Mouse (Mus musculus) midbrain, embryonic 16.5 days (tissue): Measurements from ENCODE around the gene Spint2. TPM values are rescaled to one million over a fixed set of nuclear protein-coding genes. Genes with fewer than 3 reads are reported as not detected.

Experiments used
- ATAC-seq: fragments of 200-750 bp; cut with Nextera tagmentation; 2 replicates; pipeline ENCODE4 v1.8.0; 2017; ENCODE audit warnings: moderate TSS enrichment
- H3K27ac ChIP-seq: fragments of 300-500 bp; sonication (generic); 2 replicates; pipeline ENCODE4 v1.5.1; 2014; ENCODE audit warnings: mild to moderate bottlenecking, low read length, mixed read lengths
- H3K27me3 ChIP-seq: fragments of 300-500 bp; sonication (generic); 2 replicates; pipeline ENCODE4 v1.6.1; 2014; ENCODE audit warnings: low read depth, low read length, mixed read lengths; ENCODE audit not compliant: control insufficient read depth, insufficient read depth
- H3K36me3 ChIP-seq: fragments of 300-500 bp; sonication (generic); 2 replicates; pipeline ENCODE4 v1.6.1; 2014; ENCODE audit warnings: mild to moderate bottlenecking, low read length, moderate library complexity, mixed read lengths; ENCODE audit not compliant: control insufficient read depth, insufficient read depth
- H3K4me1 ChIP-seq: fragments of 300-500 bp; sonication (generic); 2 replicates; pipeline ENCODE4 v1.6.1; 2014; ENCODE audit warnings: mild to moderate bottlenecking, low read length, mixed read lengths; ENCODE audit not compliant: control insufficient read depth, insufficient read depth
- H3K4me2 ChIP-seq: fragments of 300-500 bp; sonication (generic); 2 replicates; pipeline ENCODE4 v1.6.1; 2014; ENCODE audit warnings: mild to moderate bottlenecking, low read length, mixed read lengths
- H3K4me3 ChIP-seq: fragments of 300-500 bp; sonication (generic); 2 replicates; pipeline ENCODE4 v1.5.1; 2014; ENCODE audit warnings: low read depth, mild to moderate bottlenecking, low read length, moderate library complexity, mixed read lengths
- H3K9ac ChIP-seq: fragments of 300-500 bp; sonication (generic); 2 replicates; pipeline ENCODE4 v1.6.1; 2014; ENCODE audit warnings: low read depth, low read length, mixed read lengths
- H3K9me3 ChIP-seq: fragments of 300-500 bp; sonication (generic); replicated peaks from 2 replicates; pipeline ENCODE4 v1.6.1; 2014; ENCODE audit warnings: mild to moderate bottlenecking, low read length, mixed read lengths; ENCODE audit not compliant: control insufficient read depth, poor library complexity, severe bottlenecking
- WGBS: fragments of 180-500 bp; shearing (Covaris S2); extraction: QIAGEN DNeasy Blood & Tissue Kit; methylation state at CpG from one replicate; pipeline ENCODE4 v1.1.7; 2014; 5-methylcytosine and 5-hydroxymethylcytosine counted together
- polyA plus RNA-seq: library from polyadenylated mRNA; unstranded; fragments of >200 nt; fragmentation: Nextera tagmentation; extraction: Ambion mirVana; gene quantifications from 2 replicates; pipeline ENCODE4 v1.2.1, GENCODE M21; 2015

Gene Spint2
- polyA plus RNA-seq, 1 experiment from 2014 or later: 89.7 TPM

GRCm38 (mm10) chr7:29270445-29270844, 11.3 kb downstream of the Spint2 start:
- WGBS: 84% methylated on average over 4 of the region's 4 CpGs
- Histone ChIP-seq H3K9me3 (no peaks in the 10 kb centered on the region), H3K4me1 (no peaks in the 10 kb centered on the region), H3K27ac (no peak overlapping the region), H3K4me3 (no peak overlapping the region), H3K4me2 (no peak overlapping the region), H3K9ac (no peak overlapping the region), H3K27me3 (no peaks in the 10 kb centered on the region), H3K36me3 (no peaks in the 10 kb centered on the region)
- ATAC-seq: no peak

GRCm38 (mm10) chr7:29266931-29267330, 14.8 kb downstream of the Spint2 start:
- no peaks in the 10 kb centered on the region for H3K36me3 ChIP-seq
- no peaks in the 10 kb centered on the region for H3K4me1 ChIP-seq
- ATAC-seq: no peak
- H3K27ac ChIP-seq: no peak overlapping the region
- no peak overlapping the region for H3K4me3 ChIP-seq
- 53% methylated on average over 4 of the region's 4 CpGs for WGBS
- no peak overlapping the region for H3K4me2 ChIP-seq
- H3K9ac ChIP-seq: no peak overlapping the region
- H3K9me3 ChIP-seq: no peaks in the 10 kb centered on the region
- H3K27me3 ChIP-seq: no peaks in the 10 kb centered on the region

- Histone ChIP-seq H3K27ac (no peak overlapping the region), H3K4me2 (no peak overlapping the region), H3K36me3 (no peaks in the 10 kb centered on the region), H3K4me1 (no peaks in the 10 kb centered on the region), H3K4me3 (no peak overlapping the region), H3K9ac (no peak overlapping the region), H3K27me3 (no peaks in the 10 kb centered on the region), H3K9me3 (no peaks in the 10 kb centered on the region)
- ATAC-seq: no peak
- WGBS: 74% methylated on average over 7 of the region's 7 CpGs
These were observed 16.1 kb downstream of the Spint2 start for GRCm38 (mm10) chr7:29265636-29266035.

GRCm38 (mm10) chr7:29263831-29264230, 17.9 kb downstream of the Spint2 start:
- no peaks in the 10 kb centered on the region for H3K27me3 ChIP-seq
- H3K9me3 ChIP-seq: no peaks in the 10 kb centered on the region
- no peaks in the 10 kb centered on the region; the same call in 1 of the 2 replicates for H3K4me1 ChIP-seq
- no peak overlapping the region for H3K4me2 ChIP-seq
- no peak overlapping the region for H3K9ac ChIP-seq
- no peak for ATAC-seq
- WGBS: 89% methylated on average over 3 of the region's 3 CpGs
- H3K4me3 ChIP-seq: no peak overlapping the region
- no peak overlapping the region for H3K27ac ChIP-seq
- no peaks in the 10 kb centered on the region for H3K36me3 ChIP-seq

- 88% methylated on average over 6 of the region's 6 CpGs for WGBS
These were observed 19.6 kb downstream of the Spint2 start for GRCm38 (mm10) chr7:29262151-29262550.

GRCm38 (mm10) chr7:29259781-29260730, 21.7 kb downstream of the Spint2 start:
- ATAC-seq: no peak
- WGBS: 68% methylated on average over 10 of the region's 10 CpGs
- no peak overlapping the region for H3K27ac ChIP-seq

More at GRCm38 (mm10) chr7:29262151-29262550, 19.6 kb downstream of the Spint2 start:
- no peak overlapping the region for H3K9ac ChIP-seq
- H3K36me3 ChIP-seq: no peaks in the 10 kb centered on the region
- H3K9me3 ChIP-seq: no peaks in the 10 kb centered on the region
- no peak for ATAC-seq
- no peak overlapping the region for H3K27ac ChIP-seq
- no peaks in the 10 kb centered on the region; the same call in 1 of the 2 replicates for H3K4me1 ChIP-seq
- no peak overlapping the region for H3K4me2 ChIP-seq
- H3K27me3 ChIP-seq: no peaks in the 10 kb centered on the region
- no peak overlapping the region for H3K4me3 ChIP-seq

GRCm38 (mm10) chr7:29257368-29257767, 24.3 kb downstream of the Spint2 start:
- WGBS: 95% methylated on average over 1 of the region's 1 CpGs
- H3K4me3 ChIP-seq: no peak overlapping the region
- H3K9ac ChIP-seq: no peak overlapping the region
- ATAC-seq: no peak
- H3K27me3 ChIP-seq: no peaks in the 10 kb centered on the region
- H3K4me2 ChIP-seq: no peak overlapping the region
- no peaks in the 10 kb centered on the region for H3K36me3 ChIP-seq
- no peaks in the 10 kb centered on the region; the same call in 1 of the 2 replicates for H3K4me1 ChIP-seq
- no peak overlapping the region for H3K27ac ChIP-seq
- H3K9me3 ChIP-seq: no peaks in the 10 kb centered on the region

More at GRCm38 (mm10) chr7:29259781-29260730, 21.7 kb downstream of the Spint2 start:
- Histone ChIP-seq H3K4me1 (no peaks in the 10 kb centered on the region; the same call in 1 of the 2 replicates), H3K9me3 (no peaks in the 10 kb centered on the region), H3K4me3 (no peak overlapping the region), H3K27me3 (no peaks in the 10 kb centered on the region), H3K4me2 (no peak overlapping the region), H3K36me3 (no peaks in the 10 kb centered on the region), H3K9ac (no peak overlapping the region)

- Histone ChIP-seq H3K9me3 (no peaks in the 10 kb centered on the region), H3K4me3 (no peak overlapping the region), H3K4me1 (no peaks in the 10 kb centered on the region; the same call in 1 of the 2 replicates), H3K27ac (no peak overlapping the region), H3K4me2 (no peak overlapping the region), H3K27me3 (no peaks in the 10 kb centered on the region), H3K9ac (no peak overlapping the region), H3K36me3 (no peaks in the 10 kb centered on the region)
- 88% methylated on average over 4 of the region's 4 CpGs for WGBS
- no peak for ATAC-seq
These were observed 25.8 kb downstream of the Spint2 start for GRCm38 (mm10) chr7:29255875-29256274.

- Histone ChIP-seq H3K4me2 (no peak overlapping the region), H3K4me1 (no peaks in the 10 kb centered on the region), H3K4me3 (no peak overlapping the region), H3K9me3 (no peaks in the 10 kb centered on the region), H3K36me3 (no peaks in the 10 kb centered on the region), H3K9ac (no peak overlapping the region), H3K27ac (no peak overlapping the region), H3K27me3 (peaks cover 4% of the 10 kb centered on the region; the same call in 1 of the 2 replicates)
- WGBS: 59% methylated on average over 5 of the region's 5 CpGs
- no peak for ATAC-seq
These were observed 27.9 kb downstream of the Spint2 start for GRCm38 (mm10) chr7:29253842-29254241.
